Mouse (Mus musculus): ENCODE measurements around the gene Hat1.

DNA sequence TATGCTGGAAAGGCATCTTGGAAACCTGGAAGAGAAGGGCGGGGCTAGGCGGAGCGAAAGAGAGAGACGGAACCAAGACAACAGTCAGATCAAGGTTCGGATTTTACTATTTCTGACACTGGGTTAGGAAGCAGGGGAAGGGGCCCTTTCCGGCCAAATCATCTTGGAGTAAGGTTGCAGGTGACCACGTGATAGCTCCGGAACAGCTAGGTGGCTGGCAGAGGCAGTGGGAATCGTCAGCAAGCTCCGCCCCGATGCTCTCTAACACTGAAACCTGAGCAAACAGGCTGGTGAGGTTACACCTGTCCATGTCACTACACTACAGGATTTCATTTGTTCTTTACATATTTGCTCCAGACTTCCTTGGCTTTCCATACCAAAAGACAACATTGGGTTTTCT is 4.9 kb upstream of the Hat1 start:
- no peak for TF ChIP-seq CTCF (IDR thresholded peaks at IDR 0.05; ENCODE audit: low read depth, low read length)
- TF ChIP-seq POLR2A (IDR thresholded peaks at IDR 0.05; ENCODE audit: extremely low read depth, insufficient read depth, low read length) = no peak
